In genomic region chr2:52613888-52614287, GRCm38 (mm10) we compare ENCODE assay signal across 22 mouse cellular contexts.
"Had no signal": no experiment of that assay in that cellular context is flagged by ENCODE, and none has a peak within 500 bp of the region (broad histone marks: within the 10 kb centered on the region; RNA-seq: fewer than 3 reads in every experiment).

No protein-coding gene starts in this region.

- H3K9ac ChIP-seq: limb, embryonic 12.5 days; limb, embryonic 15.5 days; lung, embryonic 14.5 days; midbrain, embryonic 12.5 days; midbrain, embryonic 15.5 days; neural tube, embryonic 12.5 days; neural tube, embryonic 15.5 days; stomach, embryonic 15.5 days had no signal

- H3K27ac ChIP-seq: kidney, postnatal 0 days; layer of hippocampus, adult 2 months; left cerebral cortex, adult 2 months; limb, embryonic 12.5 days; limb, embryonic 15.5 days; macrophage; midbrain, embryonic 12.5 days; midbrain, embryonic 15.5 days; neural tube, embryonic 12.5 days; neural tube, embryonic 15.5 days; stomach, embryonic 15.5 days had no signal

- H3K4me3 ChIP-seq: layer of hippocampus, adult 2 months; left cerebral cortex, adult 2 months; limb, embryonic 12.5 days; limb, embryonic 15.5 days; midbrain, embryonic 12.5 days; midbrain, embryonic 15.5 days; neural tube, embryonic 12.5 days; neural tube, embryonic 15.5 days; stomach, embryonic 15.5 days had no signal

- H3K4me1 ChIP-seq: limb, embryonic 12.5 days; limb, embryonic 15.5 days; midbrain, embryonic 12.5 days; midbrain, embryonic 15.5 days; neural tube, embryonic 12.5 days; neural tube, embryonic 15.5 days; stomach, embryonic 15.5 days had no signal

- H3K9me3 ChIP-seq: limb, embryonic 12.5 days; limb, embryonic 15.5 days; midbrain, embryonic 12.5 days; midbrain, embryonic 15.5 days; neural tube, embryonic 12.5 days; neural tube, embryonic 15.5 days; stomach, embryonic 15.5 days had no signal

- ATAC-seq: intestine, embryonic 16.5 days; lung, postnatal 0 days; midbrain, embryonic 15.5 days had no signal

- H3K27me3 ChIP-seq: limb, embryonic 12.5 days; limb, embryonic 15.5 days; midbrain, embryonic 12.5 days; midbrain, embryonic 15.5 days; neural tube, embryonic 12.5 days; neural tube, embryonic 15.5 days; stomach, embryonic 15.5 days had no signal

- DNase-seq: kidney, adult 2 months; kidney, postnatal 25 days; layer of hippocampus, postnatal 36 days; left cerebral cortex, postnatal 4 days; lung, embryonic 14.5 days; retina, postnatal 1 day; right cerebral cortex, postnatal 25 days; spleen, adult 18-20 months; thymus, postnatal 25 days had no signal

- H3K36me3 ChIP-seq: limb, embryonic 12.5 days; limb, embryonic 15.5 days; midbrain, embryonic 12.5 days; midbrain, embryonic 15.5 days; neural tube, embryonic 12.5 days; neural tube, embryonic 15.5 days; stomach, embryonic 15.5 days had no signal

- H3K4me2 ChIP-seq: limb, embryonic 12.5 days; limb, embryonic 15.5 days; lung, embryonic 14.5 days; midbrain, embryonic 12.5 days; midbrain, embryonic 15.5 days; neural tube, embryonic 12.5 days; neural tube, embryonic 15.5 days; stomach, embryonic 15.5 days had no signal
